Mouse (Mus musculus): Measurements from ENCODE around the gene Hoxd9. TPM values are rescaled to one million over a fixed set of nuclear protein-coding genes. Genes with fewer than 3 reads are reported as not detected.

Hoxd9 gene
- polyA plus RNA-seq, 1 experiment from 2014 or later: 1.6 TPM

DNA sequence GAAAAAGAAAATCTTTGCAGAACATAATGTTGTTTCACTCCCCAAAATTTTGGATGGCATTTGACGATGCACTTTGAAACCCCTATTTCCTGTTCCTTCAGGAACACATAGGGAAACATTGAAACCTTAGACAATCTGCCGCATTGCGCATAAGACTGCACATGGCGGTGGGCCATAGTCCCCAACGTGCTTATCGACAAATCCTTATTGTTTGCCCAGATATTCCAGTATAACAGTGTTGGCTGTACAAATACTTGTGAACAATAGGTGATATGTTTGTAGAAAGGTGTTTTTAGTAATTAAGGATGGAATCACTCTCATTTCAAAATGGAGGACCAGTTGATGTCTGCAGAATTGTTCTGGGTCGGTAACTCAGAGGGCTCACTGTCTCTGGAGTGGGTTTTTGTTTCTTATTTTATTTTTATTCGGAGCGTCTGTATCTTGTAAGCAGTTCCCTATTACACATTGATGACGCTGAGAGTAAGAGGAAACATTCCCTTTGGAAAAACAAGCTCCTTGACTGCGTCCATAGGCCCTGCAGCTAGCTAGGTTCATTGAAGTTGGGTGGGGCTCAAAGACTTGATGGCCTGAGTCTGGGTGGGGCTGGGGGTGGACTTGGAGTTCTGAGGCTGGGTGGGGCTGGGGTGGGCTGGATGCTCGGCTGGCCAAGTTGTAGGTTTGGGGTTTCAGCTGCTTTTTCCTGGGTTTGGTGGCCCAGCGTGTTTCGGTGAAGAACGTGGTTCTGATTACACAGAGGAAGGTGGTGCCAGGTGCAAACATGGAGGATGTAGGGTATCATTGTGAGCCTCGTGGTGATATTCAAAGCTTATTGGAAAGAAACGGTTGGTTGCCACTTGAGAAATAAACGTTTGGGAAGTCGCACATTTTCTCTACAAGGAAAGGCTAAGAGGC lies 16.0 kb downstream of the Hoxd9 start:
- Histone ChIP-seq H3K36me3 (ENCODE audit: control insufficient read depth, insufficient read depth) (no peaks in the 10 kb centered on the region), H3K4me3 (ENCODE audit: low read depth, low read length) (peak overlapping the region; percentile 65), H3K27me3 (replicated peaks; ENCODE audit: control insufficient read depth, insufficient read depth, low read length) (peaks cover 76% of the 10 kb centered on the region), H3K9ac (ENCODE audit: low read depth, low read length) (no peak overlapping the region), H3K27ac (ENCODE audit: low read depth, low read length) (no peak overlapping the region), H3K9me3 (ENCODE audit: control insufficient read depth) (no peaks in the 10 kb centered on the region), H3K4me2 (replicated peaks; ENCODE audit: low read depth) (peak overlapping the region; percentile 70), H3K4me1 (replicated peaks; ENCODE audit: control insufficient read depth, insufficient read depth, low read length) (no peaks in the 10 kb centered on the region)
- WGBS: 20% methylated on average over 19 of the region's 19 CpGs
- no peak for ATAC-seq
- TF ChIP-seq CTCF (IDR thresholded peaks at IDR 0.05; ENCODE audit: low read depth): no peak

DNA sequence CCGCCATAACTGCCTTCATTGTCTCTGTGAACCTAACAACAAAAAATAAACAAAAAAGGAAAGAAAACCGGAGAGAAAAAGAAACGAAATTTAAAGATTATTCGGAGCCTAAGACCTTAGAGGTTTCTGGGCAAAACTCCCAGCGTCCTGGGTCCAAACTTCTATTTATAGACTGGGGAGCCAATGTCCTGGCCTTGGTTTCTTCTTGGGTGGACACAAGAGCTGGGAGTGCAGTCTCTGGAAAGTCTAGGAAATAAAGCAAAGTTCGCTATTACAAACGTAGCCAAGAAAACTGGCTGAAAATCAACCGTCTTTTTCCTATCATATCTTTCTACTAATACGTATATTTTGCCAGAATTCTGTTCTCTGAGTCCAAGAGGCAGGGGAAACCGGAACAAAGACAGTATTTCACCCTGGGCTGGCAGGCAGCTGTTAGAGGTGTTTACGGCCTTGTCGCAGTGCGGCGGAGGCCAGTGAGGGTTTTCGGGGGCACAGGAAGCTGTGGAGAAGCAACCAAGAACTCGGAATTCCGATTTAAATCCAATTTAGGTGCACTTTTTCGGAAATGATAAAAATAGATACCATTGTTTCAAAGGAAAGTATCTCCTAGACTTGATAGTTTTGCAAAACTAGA lies 16.7 kb downstream of the Hoxd9 start:
- Histone ChIP-seq H3K27ac (ENCODE audit: low read depth, low read length) (no peak overlapping the region), H3K27me3 (replicated peaks; ENCODE audit: control insufficient read depth, insufficient read depth, low read length) (peaks cover 73% of the 10 kb centered on the region), H3K4me1 (replicated peaks; ENCODE audit: control insufficient read depth, insufficient read depth, low read length) (no peaks in the 10 kb centered on the region), H3K9ac (ENCODE audit: low read depth, low read length) (no peak overlapping the region), H3K4me2 (replicated peaks; ENCODE audit: low read depth) (peak overlapping the region; percentile 70), H3K4me3 (ENCODE audit: low read depth, low read length) (no peak overlapping the region), H3K36me3 (ENCODE audit: control insufficient read depth, insufficient read depth) (no peaks in the 10 kb centered on the region), H3K9me3 (ENCODE audit: control insufficient read depth) (no peaks in the 10 kb centered on the region)
- ATAC-seq: no peak
- no peak for TF ChIP-seq CTCF (IDR thresholded peaks at IDR 0.05; ENCODE audit: low read depth)
- 20% methylated on average over 18 of the region's 18 CpGs for WGBS

DNA sequence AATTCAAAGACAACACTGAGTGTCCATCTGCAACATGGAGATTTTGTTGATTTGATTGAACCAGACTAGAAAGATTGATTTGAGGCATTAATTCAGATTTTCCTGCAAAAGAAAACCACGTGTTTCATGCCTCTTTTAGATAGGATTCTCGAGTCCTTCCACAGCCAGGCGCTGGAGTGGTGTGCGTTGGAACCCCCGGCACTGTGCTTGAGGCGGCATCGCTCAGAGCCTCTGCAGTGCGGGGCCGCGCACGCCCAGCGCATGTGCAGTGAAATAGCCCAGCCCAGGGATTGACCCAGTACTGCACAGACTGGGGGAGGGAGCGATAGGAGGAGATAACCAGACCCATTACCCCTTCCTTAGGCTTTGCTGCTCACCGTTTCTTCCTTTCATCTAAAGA lies 17.4 kb downstream of the Hoxd9 start:
- peaks cover 67% of the 10 kb centered on the region for H3K27me3 ChIP-seq (replicated peaks; ENCODE audit: control insufficient read depth, insufficient read depth, low read length)
- no peak overlapping the region for H3K27ac ChIP-seq (ENCODE audit: low read depth, low read length)
- no peaks in the 10 kb centered on the region for H3K9me3 ChIP-seq (ENCODE audit: control insufficient read depth)
- WGBS: 6% methylated on average over 14 of the region's 14 CpGs
- ATAC-seq: no peak
- TF ChIP-seq CTCF (IDR thresholded peaks at IDR 0.05; ENCODE audit: low read depth): no peak
- no peak overlapping the region for H3K9ac ChIP-seq (ENCODE audit: low read depth, low read length)
- H3K4me3 ChIP-seq (ENCODE audit: low read depth, low read length): peak overlapping the region; percentile 11; the same call in 1 of the 2 replicates
- H3K4me1 ChIP-seq (replicated peaks; ENCODE audit: control insufficient read depth, insufficient read depth, low read length): no peaks in the 10 kb centered on the region
- H3K4me2 ChIP-seq (replicated peaks; ENCODE audit: low read depth): peak overlapping the region; percentile 70
- no peaks in the 10 kb centered on the region for H3K36me3 ChIP-seq (ENCODE audit: control insufficient read depth, insufficient read depth)

DNA sequence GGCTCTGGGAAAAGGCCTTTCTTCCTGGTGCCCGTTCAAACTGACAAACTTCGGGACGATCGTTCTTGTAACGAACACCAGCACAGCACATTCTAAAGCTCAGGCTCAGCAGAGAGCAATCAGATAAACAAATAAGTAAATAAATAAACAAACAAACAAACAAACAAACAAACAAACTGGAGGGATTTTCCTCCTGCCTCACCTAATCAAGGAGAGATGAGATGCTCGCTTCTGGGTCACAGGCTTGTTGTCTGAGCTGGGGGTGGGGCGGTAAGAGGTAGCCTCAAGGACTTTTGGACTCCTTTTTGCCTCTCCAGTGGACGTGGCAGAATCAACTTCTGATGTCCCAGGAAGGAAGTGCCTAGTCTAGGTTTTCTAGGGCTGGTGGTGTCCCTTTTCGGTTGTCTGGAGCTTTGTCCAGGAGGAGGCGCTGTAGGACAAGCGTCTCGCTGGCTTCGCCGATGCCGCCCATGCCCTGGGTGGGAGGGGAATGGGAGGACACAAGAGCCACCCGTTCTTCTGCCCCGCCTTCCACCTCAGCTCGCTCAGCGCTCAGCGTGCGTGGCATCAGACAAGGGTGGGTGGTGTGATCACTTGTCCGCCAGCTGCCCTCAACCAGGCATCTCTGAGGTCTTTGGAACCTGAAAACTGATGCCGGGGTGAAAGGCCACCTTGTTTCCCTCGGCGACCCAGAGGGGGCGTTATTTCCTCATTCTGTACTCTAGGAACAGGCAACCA lies 18.1 kb downstream of the Hoxd9 start:
- 6% methylated on average over 26 of the region's 26 CpGs for WGBS
- Histone ChIP-seq H3K27ac (ENCODE audit: low read depth, low read length) (no peak overlapping the region), H3K4me1 (replicated peaks; ENCODE audit: control insufficient read depth, insufficient read depth, low read length) (no peaks in the 10 kb centered on the region), H3K4me2 (replicated peaks; ENCODE audit: low read depth) (peak overlapping the region; percentile 70), H3K36me3 (ENCODE audit: control insufficient read depth, insufficient read depth) (no peaks in the 10 kb centered on the region), H3K27me3 (replicated peaks; ENCODE audit: control insufficient read depth, insufficient read depth, low read length) (peaks cover 60% of the 10 kb centered on the region), H3K9me3 (ENCODE audit: control insufficient read depth) (no peaks in the 10 kb centered on the region), H3K9ac (ENCODE audit: low read depth, low read length) (0 out of 2 replicates have a peak overlapping the region, but pooled peaks have one; percentile 8), H3K4me3 (ENCODE audit: low read depth, low read length) (peak overlapping the region; percentile 23)
- ATAC-seq: peak; percentile 79
- TF ChIP-seq CTCF (IDR thresholded peaks at IDR 0.05; ENCODE audit: low read depth): peak; percentile 98

DNA sequence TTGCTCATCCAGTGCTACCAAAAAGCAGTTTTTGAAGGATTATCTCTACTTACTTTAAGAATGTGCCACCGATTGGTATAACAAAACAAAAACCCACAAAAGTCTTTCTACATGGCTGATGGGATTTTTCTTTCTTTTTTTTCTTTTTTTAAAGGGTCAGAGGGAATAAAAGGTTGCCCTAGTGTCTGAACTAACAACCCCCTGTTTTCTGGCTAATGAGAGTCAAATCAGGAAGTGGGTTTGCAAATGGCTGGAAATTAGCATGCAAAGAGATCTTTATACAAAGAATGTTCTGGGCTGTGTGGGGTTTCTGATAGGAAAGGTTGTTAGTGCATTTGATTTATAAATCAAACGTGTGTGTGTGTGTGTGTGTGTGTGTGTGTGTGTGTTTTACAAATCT lies 22.9 kb downstream of the Hoxd9 start:
- Histone ChIP-seq H3K4me3 (ENCODE audit: low read depth, low read length) (no peak overlapping the region), H3K27ac (ENCODE audit: low read depth, low read length) (no peak overlapping the region), H3K27me3 (replicated peaks; ENCODE audit: control insufficient read depth, insufficient read depth, low read length) (peaks cover 58% of the 10 kb centered on the region), H3K9ac (ENCODE audit: low read depth, low read length) (no peak overlapping the region), H3K4me1 (replicated peaks; ENCODE audit: control insufficient read depth, insufficient read depth, low read length) (no peaks in the 10 kb centered on the region), H3K4me2 (replicated peaks; ENCODE audit: low read depth) (no peak overlapping the region), H3K9me3 (ENCODE audit: control insufficient read depth) (no peaks in the 10 kb centered on the region), H3K36me3 (ENCODE audit: control insufficient read depth, insufficient read depth) (no peaks in the 10 kb centered on the region)
- TF ChIP-seq CTCF (IDR thresholded peaks at IDR 0.05; ENCODE audit: low read depth): no peak
- ATAC-seq: no peak
- 34% methylated on average over 2 of the region's 2 CpGs for WGBS
